Mouse (Mus musculus): ENCODE measurements around the gene Mmp9.

DNA sequence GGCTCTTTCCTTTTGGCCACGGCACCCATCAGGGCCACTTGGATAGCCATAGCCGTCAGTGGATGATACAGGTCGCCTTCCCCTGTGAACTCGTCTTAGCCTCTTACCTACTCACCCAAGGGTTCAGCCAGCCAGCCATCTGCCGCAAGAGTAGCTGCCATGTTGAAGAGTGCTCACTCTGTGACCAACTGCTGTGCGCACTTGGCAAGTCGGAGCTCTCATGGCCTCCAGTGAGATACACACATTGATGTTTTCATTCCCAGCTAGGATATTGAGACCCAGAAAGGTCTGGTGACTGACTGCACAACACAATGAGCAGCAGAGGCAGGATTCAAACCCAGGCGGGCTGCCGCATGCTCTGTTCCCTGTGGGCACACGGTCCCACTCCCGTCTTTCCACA is 53.6 kb downstream of the Mmp9 start:
- TF ChIP-seq EP300 (IDR thresholded peaks at IDR 0.05; ENCODE audit: low read depth) (no peak), CTCF (IDR thresholded peaks at IDR 0.05; ENCODE audit: low read depth) (no peak)
